10 mouse cellular contexts compared by ENCODE assay signal in the genomic region with DNA sequence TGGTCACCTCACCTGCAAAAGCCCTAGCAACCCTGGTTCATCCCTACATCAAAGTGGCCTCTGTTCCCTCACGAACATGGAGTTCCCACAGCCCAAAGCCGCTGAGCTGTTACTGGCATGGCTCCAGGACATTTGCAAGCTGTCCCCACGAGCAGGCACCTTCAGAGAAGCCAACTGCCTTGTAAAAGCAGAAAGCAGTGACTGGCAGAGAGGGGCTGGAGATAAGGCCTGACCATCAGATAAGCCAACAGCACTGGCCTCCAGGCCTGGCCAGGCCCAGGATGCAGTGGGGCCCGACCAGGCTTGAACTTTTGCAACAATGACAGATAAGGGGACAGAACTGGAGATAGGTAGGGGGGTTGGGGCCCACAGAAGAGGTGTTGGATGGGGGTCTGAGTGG. TPM values are rescaled to one million over a fixed set of nuclear protein-coding genes. Genes with fewer than 3 reads are reported as not detected.
DNase-seq lines count a peak whose midpoint lies in the region; ATAC-seq lines count a peak whose summit lies in the region.
"Had no signal": no experiment of that assay in that cellular context is flagged by ENCODE, and none has a peak within 500 bp of the region (broad histone marks: within the 10 kb centered on the region; RNA-seq: fewer than 3 reads in every experiment).

No protein-coding gene starts in this region.

- peak overlapping the region; percentile 54 for H3K27ac ChIP-seq in kidney, embryonic 15.5 days
- H3K27ac ChIP-seq: macrophage had no signal

- H3K36me3 ChIP-seq in kidney, embryonic 15.5 days, result no peaks in the 10 kb centered on the region

- H3K9me3 ChIP-seq in kidney, embryonic 15.5 days (replicated peaks), result no peaks in the 10 kb centered on the region

- whole genome bisulfite sequencing in kidney, embryonic 15.5 days, result 44% methylated on average over 4 of the region's 4 CpGs

- H3K4me3 ChIP-seq in kidney, embryonic 15.5 days (replicated peaks), result no peak overlapping the region

- no peak; the same call in 1 of the 2 replicates for ATAC-seq in kidney, embryonic 15.5 days (replicated peaks; ENCODE audit: low FRiP score)
- ATAC-seq in granulocyte monocyte progenitor cell, adult 5-6 weeks (replicated peaks; ENCODE audit: poor library complexity, severe bottlenecking), result peak; percentile 31
- peak; percentile 56 for ATAC-seq in megakaryocyte progenitor cell, adult 5-6 weeks (replicated peaks; ENCODE audit: poor library complexity)

- no peak overlapping the region for H3K9ac ChIP-seq in kidney, embryonic 15.5 days

- no peak for DNase-seq in kidney, adult 9 months
- DNase-seq in brain, adult 2 months (ENCODE audit: low read depth, low spot score), result peak; percentile 22
- DNase-seq in right cerebral cortex, postnatal 4 days, result no peak
- no peak for DNase-seq in retina, embryonic 14.5 days (ENCODE audit: low spot score)
- DNase-seq: cerebellum, adult 2 months had no signal

- H3K4me1 ChIP-seq in kidney, embryonic 15.5 days, result peaks cover 25% of the 10 kb centered on the region

- 0 out of 2 replicates have a peak, but pooled peaks cover 4% of the 10 kb centered on the region for H3K27me3 ChIP-seq in kidney, embryonic 15.5 days

- no peak overlapping the region for H3K4me2 ChIP-seq in kidney, embryonic 15.5 days

RNA-seq across cellular contexts. Expression of a gene that starts 36.9 kb away (rescaled TPM):
- 42.1 and 47.8 TPM in 2 replicates for polyA plus RNA-seq in kidney, embryonic 15.5 days (2015; fragmentation: Nextera tagmentation; extraction: Ambion mirVana)
- total RNA-seq in granulocyte monocyte progenitor cell, adult 5-6 weeks (2014; fragmentation: Nextera tagmentation), result not detected in 2 replicates
- total RNA-seq in granulocyte monocyte progenitor cell, adult 5-6 weeks (2017), result not detected in 2 replicates
- total RNA-seq in megakaryocyte progenitor cell, adult 5-6 weeks (2015), result not detected in 2 replicates
- total RNA-seq in megakaryocyte progenitor cell, adult 5-6 weeks (2017), result not detected in 2 replicates
- polyA plus RNA-seq: macrophage had no signal

RNA-seq across cellular contexts. Expression of a gene that starts 49.3 kb away (rescaled TPM):
- polyA plus RNA-seq in kidney, embryonic 15.5 days (2015; fragmentation: Nextera tagmentation; extraction: Ambion mirVana), result 0.36 and 0.53 TPM in 2 replicates
- 1.5 and 9.8 TPM in 2 replicates for total RNA-seq in granulocyte monocyte progenitor cell, adult 5-6 weeks (2014; fragmentation: Nextera tagmentation)
- total RNA-seq in granulocyte monocyte progenitor cell, adult 5-6 weeks (2017), result 0.82 and 2.2 TPM in 2 replicates
- total RNA-seq in megakaryocyte progenitor cell, adult 5-6 weeks (2015), result 1.0 and 2.1 TPM in 2 replicates
- 0.37 and 1.4 TPM in 2 replicates for total RNA-seq in megakaryocyte progenitor cell, adult 5-6 weeks (2017)
- polyA plus RNA-seq: macrophage had no signal

RNA-seq across cellular contexts. Expression of a gene that starts 58.5 kb away (rescaled TPM):
- polyA plus RNA-seq in kidney, embryonic 15.5 days (2015; fragmentation: Nextera tagmentation; extraction: Ambion mirVana), result 0.14 TPM in 1 of 2 replicates, not detected in the other
- not detected in 2 replicates for total RNA-seq in granulocyte monocyte progenitor cell, adult 5-6 weeks (2014; fragmentation: Nextera tagmentation)
- not detected in 2 replicates for total RNA-seq in granulocyte monocyte progenitor cell, adult 5-6 weeks (2017)
- not detected in 2 replicates for total RNA-seq in megakaryocyte progenitor cell, adult 5-6 weeks (2015)
- total RNA-seq in megakaryocyte progenitor cell, adult 5-6 weeks (2017), result not detected in 2 replicates
- polyA plus RNA-seq: cerebellum, adult 2 months; forebrain, embryonic 11.5 days; macrophage had no signal
